Mouse (Mus musculus): ENCODE measurements at regions not wholly inside any gene's neighbourhood (a gene's known extent, or its start where the extent isn't known, plus 50 kb on each side); places are given as distances from the start of the nearest gene placed in this dataset.

DNA sequence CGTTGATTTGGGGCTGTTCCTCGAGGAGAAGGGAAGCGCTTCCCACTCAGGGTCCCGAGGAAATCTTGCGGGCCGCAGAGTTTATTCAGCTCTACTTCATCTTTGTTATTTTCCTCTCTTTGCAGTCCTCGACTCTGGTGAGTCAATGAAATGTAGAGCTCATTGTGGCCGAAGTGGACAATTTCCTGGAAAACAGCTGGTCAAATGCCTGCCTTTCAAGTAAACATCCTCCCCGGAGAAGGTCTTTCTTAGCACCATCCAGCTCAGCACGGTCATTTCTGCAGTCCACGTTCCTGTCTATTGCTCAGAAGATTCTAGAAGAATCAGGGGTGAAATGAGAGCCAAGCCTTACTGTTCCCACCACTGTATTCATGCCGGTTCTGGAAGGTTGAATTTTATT lies 133.0 kb downstream of the Bcas1 start:
- no peak for DNase-seq

DNA sequence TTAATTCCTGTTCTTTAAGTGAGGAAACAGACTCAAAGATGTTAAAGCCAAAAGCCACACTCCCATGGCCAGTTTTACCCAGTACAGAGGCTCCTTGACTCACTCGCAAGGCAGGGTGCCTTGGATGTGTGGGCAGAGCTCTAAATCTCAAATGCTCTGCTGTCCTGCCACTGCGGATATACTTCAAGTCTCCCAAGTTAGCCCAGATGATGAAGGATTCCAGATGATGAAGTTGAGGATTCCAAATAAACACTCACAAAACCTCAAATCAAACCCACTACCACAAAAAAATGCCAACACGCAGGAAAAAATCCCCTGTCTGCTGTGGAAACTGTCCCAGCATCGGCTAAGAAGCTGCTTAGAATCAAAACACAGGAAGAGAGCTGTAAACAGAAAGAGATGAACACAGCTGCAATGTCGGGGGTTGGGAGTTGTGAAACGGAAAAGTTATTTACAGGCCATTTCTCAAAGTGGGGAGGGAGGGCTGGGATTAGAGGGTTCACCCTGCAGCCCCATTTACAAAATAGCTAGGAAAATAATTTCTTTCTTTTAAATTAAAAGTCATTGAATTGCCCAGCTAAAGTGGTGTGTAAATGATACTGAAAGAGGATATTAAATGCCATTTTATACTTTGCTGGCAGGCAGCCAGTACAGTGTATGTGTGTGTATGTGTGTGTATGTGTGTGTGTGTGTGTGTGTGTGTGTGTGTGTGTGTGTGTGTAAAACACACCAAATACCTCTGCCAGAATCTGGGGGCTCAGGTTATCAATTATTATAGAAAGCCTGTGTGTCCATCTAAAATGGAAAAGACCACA lies 135.6 kb downstream of the Bcas1 start:
- no peak for DNase-seq

DNA sequence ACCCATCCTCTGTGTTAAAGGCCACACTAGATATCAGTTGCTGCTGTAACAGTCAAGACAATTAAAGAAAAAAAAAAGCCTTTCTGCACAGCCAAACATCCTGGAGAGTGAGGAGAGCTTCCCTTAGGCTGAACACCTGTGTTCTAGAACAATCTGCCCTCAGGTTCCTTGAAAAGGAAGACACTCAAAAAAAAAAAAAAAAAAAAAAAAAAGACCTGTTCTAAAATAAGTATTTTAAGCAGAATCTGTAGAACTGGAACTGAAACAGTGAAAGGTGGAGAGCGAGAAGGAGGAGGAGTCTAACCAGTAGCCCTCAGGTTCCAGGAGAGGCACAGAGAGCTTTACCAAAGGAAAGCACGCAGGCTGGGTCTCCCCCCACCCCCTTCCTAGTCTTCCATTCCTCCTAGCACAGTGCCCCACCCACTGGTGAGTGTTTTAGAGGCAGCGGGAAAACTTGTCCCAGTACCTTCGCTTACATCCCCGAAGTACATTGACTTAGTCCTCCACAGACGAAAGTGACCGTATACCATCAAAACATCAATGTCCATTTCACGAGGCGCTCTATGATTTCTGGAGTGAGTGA lies 138.2 kb downstream of the Bcas1 start:
- no peak for DNase-seq

- DNase-seq: no peak
Measured at GRCm38 (mm10) chr2:170288787-170289186, 138.9 kb downstream of the Bcas1 start.

DNA sequence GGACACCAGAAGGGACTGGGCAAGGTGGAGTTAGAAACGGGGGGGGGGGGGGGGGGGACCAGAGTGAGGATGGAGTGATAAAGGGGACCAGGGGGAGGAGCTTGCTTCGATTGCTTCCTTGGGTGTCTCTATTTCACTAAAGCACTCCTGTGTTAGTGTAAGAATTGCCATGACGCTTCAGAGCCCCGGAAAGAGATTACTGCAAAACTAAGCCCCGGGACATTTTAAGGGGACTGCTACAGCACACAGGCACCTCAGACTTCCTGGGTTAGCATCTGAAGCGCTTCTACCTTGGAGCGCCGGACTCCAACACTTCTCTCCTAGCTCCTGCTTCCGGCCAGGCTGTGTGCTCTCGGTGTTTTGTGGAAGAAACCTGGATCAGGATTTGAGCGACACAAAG lies 139.4 kb downstream of the Bcas1 start:
- no peak for DNase-seq

- DNase-seq: no peak
Measured at GRCm38 (mm10) chr2:170287301-170287885, 139.5 kb upstream of the Zfp217 start.

DNA sequence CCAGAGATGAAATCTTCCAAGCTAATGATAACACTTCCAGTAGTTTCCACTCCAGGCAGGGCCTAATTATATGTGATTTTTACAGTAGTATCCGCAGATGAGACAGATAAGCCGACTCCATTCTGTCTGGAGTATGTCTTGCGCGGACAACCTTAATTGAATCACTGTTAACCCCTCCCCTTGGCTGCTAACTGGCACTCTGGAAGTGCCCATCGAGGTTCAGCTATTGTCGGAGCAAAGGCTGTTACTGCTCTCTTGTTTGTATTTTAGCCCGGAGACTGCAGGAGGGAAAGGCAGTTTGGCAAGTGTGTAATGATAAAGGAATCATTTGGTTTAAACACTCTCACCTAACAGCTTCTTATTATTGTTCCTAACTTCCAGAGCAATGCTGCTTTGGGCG lies 138.9 kb upstream of the Zfp217 start:
- DNase-seq: no peak

- no peak for DNase-seq
Measured at GRCm38 (mm10) chr2:170282463-170282862, 134.6 kb upstream of the Zfp217 start.

DNA sequence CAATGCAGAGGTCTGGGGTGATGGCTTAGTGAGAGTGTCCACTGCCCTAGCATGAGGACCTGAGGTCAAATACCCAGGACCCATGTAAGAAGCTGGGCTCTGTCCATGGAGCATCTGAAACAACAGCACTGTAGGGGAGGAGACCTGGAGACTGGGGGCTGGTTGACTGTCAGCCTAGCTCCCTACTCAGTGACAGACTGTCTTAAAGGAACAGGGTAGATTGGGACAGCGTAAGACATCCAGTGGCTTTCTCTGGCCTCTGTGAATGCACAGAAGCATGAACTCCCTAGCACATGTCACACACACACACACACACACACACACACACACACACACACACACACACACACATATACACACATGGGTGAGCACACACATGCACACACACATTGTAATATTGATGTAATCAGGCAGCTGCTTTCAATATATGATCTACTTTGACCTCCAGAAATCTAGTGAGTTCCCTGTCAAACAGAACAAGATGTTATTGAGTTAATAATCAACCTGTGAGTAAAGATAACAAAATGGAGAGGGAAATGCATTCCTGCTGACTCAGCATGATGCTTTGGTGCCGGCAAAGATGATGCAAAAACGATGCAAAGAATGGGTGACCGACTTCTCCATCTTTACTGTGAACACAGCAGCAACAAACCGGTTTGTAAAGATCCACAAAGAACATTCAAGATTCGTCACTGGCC lies 133.6 kb upstream of the Zfp217 start:
- no peak for DNase-seq

DNA sequence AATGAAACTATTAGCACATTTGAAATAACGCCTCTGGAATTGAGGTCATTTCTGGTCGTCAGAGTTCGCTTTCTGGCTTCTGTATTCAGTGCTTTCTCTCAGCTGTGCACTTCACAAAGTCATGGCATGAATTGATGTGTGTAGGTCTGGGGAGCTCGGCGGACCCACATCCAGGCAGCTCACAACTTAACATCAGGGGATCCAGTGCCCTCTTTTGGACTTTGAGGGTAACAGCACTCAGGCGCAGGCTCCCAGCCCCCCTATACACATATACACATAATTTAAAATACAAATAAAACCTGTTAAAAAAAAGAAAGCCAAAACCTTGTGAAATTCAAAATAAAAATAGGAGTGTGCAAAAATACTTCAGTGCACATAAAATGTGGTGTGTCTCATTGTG lies 132.8 kb upstream of the Zfp217 start:
- no peak for DNase-seq

DNA sequence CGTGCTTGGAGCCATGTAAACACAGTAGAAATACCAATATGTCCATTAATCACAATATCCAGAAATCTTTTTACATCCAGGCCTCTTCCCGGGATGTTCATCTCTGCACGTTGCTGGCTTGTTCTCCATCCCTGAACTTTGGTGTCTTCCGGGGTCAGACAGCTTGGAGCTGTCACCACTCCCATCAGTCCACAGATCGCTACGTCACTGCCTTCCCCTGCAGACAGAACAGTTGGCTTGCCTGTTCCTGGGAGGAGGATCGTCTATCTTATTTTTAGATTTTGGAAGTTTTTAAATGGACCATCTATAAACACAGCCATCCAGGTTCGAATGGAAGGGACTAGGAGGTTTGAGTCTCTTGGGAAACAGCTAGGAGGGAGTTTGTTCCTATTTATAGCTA lies 130.0 kb upstream of the Zfp217 start:
- no peak for DNase-seq

DNA sequence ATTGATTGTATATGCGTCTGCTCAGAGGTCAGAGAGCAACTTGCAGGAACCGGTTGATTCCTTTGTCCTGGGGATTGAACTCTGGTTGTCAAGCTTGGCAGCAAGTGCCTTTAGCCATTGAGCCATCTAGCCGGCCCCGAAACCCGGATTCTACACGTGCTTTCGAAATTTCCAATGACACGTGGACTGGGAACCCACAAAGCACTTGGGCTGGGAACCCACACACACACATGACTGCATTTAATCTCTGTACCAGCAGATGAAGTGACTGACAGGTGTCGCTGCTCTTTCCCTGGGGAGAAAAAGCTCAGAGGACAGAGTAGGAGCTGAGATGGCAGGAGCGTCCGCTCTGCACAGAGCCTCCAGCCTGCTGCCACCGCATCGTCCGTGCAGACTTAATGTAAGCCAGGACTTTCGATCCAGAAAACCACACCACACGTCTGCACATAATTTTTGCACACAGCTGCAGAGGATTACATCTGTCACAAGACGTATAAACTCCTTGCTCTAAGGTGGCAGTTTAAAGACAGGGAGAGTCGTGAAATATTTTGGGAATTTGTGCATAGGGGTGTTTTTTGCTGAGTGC lies 129.4 kb upstream of the Zfp217 start:
- DNase-seq: no peak

- DNase-seq: no peak
Measured at GRCm38 (mm10) chr2:170275687-170276086, 127.8 kb upstream of the Zfp217 start.

GRCm38 (mm10) chr2:170269926-170270577 lies 122.1 kb upstream of the Zfp217 start:
- DNase-seq: no peak

GRCm38 (mm10) chr2:170268080-170268479 lies 120.2 kb upstream of the Zfp217 start:
- no peak for DNase-seq

DNA sequence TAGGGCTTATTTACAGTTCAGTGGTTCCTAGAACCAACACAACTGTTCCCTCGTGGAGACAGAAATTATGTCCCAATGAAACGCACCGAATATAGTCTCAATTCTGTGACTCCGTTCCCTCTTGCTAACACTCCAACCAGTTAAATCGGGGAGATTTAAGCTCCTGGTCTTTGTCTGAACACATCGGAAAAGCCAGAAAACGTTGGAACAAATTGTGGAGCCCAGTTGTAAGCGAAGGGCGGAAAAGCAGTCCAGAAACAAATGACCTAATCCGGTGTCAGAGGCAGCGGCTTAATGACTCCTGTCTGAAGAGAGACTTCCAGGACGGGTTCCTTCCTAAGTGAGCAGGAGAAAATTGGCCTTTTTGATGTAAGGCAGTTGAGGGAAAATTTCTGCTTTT lies 119.2 kb upstream of the Zfp217 start:
- DNase-seq: no peak

- DNase-seq: peak; percentile 74 to 77
Measured at GRCm38 (mm10) chr2:170266407-170267101, 118.7 kb upstream of the Zfp217 start.

- no peak for DNase-seq
Measured at GRCm38 (mm10) chr2:170263594-170263993, 115.7 kb upstream of the Zfp217 start.

DNA sequence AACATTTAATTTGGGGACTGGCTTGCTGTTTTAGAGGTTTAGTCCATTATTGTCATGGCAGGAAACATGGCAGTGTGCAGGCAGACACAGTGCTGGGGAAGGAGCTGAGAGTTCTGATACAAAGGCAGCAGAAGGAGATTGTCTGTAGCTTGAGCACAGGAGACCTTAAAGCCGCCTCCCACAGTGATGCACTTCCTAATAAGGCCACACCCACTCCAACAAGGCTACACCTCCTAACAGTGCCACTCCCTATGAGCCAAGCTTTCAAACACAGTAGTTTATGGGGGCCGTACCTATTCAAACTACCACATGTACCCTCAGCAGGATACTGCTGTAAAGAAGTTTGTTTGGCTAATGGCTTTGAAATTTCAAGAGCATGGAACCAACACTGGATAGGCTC lies 113.3 kb upstream of the Zfp217 start:
- no peak for DNase-seq

DNA sequence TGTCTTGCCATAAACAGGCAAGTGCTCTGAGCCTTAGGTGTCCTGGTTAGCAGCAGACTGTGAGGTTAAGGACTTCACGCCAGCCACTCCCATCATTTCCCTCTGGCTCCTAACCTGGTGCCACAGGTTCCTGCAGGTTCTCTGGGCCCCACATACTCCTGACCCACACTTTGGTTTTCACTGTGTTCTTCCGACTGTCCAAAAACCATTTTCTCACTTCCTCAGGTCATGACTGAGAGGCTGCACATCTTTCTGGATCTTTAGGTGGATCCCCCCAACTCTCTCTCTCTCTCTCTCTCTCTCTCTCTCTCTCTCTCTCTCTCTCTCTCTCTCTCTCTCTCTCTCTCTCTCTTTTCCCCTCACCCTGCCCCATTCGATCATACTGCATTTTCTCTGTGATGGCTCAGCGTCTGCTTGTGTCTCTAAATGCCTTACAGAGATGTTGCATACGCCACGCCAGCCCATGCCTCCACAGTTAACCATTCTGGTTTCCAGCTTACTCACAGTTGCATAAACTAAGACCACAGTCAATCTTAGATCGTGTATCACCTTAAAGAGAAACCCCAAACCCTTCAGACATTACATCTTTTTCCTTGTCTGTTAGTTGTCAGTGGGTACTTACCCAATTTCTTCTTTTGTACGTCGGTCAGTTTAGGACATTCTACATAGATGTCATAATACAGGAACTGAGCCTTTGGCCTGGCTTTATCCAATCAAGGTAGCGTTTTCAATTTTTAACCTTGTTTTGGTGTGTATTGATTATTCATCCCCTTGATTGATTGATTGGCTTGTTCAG lies 112.0 kb upstream of the Zfp217 start:
- no peak for DNase-seq

GRCm38 (mm10) chr2:170258367-170258766 lies 110.5 kb upstream of the Zfp217 start:
- no peak for DNase-seq

All from B cell, adult 2 months (primary cell).